Mouse (Mus musculus) cerebellum, postnatal 36 days (tissue): ENCODE measurements around the gene Pyurf.

Source experiments
- DNase-seq, 2 experiments: peaks; one replicate each; pipeline ENCODE4 v3.0.0; 2021 to 2022; ENCODE audit warnings: mixed read lengths in 2 of 2

Pyurf gene

DNA sequence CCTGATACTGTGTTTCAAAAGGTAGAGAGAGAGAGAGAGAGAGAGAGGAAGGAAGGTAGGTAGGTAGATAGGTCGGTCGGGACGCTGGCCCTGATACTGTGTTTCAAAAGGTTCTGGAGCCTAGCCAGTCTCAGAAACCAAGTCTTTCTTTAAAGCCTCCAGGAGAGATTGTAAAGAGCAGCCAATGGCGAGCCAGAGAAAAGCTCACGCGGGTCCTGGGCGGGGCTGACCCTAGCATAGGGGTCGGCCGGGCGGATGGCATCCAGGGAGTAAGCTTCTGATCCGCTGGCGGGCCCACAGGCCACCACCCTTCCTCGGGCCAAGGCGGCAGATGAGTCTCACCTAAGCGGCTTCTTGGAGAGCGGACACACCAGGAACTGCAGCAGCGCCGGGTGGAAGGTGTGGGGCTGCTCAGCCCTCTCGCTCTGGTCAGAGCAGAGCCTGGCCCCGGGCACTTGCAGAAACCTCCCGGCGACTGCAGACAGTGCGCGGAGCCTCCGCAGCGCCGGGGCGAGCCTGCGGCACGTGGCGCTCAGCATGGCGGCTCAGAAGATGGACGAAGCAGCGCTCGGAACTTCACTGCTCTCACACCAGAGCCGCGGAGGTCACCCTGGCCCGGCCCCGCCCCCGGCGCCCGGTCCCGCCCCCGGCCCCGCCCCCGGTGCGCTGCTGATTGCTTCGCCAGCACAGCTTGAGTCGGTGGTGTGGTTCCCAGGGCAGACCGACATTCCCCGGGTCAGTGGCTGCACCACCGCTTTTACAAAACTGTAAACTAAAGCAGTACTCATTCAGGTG, at the start of gene Pyurf:
Gene Pyurf (minus strand): TSS at position 612 of the 795 bp plus-strand sequence.
- DNase-seq: peak; percentile 83 to 85

DNA sequence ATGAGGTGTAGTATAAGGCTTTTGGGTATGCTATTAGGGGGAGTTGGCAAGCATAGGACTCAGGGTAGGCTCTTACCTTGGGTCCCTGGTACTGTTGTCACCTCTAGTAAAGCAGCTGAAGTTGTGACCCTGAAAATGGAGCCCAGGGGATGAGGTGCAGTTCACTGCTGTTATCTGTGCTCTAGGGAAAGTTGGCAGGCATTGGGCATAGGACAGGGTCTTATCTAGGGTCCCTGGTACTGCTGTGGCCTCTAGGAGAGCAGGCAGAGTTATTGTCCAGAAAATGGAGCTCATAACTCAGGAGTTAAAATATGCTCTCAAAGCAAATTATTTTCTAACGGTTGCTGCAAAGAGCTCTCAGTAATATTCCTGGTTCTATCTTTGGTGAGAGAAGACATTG, 29.5 kb upstream of the Pyurf start:
- DNase-seq: no peak

DNA sequence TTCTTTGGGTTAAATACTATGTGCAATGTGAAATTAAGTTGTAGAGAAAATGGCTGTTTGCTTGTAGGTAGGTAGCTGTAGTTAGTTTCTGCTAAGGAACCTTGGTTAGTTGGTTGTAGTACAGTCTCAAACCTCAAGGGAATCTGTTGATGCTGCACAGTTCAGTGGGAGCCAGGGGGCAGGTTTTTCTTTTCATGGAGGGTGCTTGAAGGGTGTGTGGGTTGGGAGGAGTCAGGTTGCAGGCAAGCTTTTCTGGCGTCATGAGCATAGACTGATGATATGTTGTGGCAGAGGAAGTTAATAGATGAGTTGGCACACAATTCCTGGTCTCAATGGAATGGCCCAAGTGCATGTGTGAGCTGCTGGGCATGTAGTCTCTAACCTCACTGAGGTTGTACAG, 19.8 kb upstream of the Pyurf start:
- no peak for DNase-seq

DNA sequence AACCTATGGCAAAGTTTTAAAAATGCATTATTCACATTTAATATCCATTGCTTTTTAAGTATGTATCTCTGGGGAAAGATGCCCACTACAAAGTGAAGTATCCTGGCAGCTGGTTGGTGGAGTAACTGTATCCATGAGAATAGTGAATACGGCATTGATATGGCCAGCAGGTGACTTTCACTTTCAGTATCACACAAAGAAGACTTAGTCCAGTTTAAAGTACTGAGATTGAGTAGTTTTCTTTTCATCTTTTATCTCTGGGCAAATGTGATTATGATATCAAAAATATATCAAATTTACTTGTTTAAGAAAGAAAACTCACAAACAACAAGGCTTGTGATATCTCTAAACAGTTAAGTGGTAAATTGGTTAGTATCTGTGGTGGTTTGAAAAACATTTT, 14.8 kb upstream of the Pyurf start:
- no peak for DNase-seq

- no peak for DNase-seq
These were observed 11.8 kb upstream of the Pyurf start for GRCm38 (mm10) chr6:57703703-57704102.

DNA sequence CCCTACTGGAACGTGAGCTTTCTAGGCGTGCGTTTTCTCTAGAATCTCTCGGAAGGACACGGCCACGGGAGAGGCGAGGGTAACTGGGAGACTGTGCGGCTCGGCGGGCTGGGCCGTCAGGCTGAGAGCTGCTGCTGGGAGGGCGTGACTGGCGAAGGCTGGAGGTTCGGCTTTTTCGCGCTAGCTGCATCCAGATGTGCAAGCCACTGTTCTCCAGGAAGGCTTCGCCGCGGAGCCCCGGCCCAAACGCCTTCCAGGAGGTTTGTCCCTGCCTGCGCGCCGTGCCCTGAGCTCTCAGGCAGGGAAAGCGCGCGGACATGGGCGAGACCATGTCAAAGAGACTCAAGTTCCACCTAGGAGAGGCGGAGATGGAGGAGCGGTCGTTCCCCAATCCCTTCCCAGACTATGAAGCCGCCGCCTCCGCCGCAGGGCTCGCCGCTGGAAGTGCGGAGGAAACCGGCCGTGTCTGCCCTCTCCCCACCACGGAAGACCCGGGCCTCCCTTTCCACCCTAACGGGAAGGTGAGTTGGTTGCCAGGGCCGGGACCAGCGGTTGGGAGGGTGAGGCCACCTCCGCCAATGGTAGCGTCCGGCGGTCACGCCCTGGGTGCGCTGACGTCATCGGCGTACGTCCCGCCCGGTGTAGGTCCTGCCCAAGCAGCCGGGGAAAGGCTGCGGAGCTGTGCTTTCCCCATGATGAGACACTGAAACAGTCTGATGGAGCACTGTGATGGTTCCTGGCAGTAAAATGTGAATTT, 11.0 kb upstream of the Pyurf start:
- peak; percentile 98 for DNase-seq

DNA sequence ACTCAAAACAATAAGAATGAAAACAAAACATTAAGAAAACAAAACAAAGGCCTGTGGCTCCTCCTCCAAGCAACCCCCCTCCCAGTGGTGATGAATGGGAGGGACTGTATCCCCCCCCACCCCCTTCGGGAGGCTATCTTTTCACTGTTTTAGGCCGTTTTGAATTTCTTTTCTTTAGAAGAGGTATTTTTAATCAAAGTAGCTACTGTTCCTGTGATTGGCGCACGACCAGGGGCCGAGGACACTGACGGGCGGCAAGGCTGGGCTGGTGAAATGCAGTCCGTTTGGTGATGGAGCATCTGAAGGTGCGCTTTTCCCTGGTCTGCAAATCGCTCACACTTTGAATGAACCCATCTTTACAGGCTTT, 10.5 kb upstream of the Pyurf start, which contains the start of gene Lancl2:
Gene Lancl2 (plus strand): TSS at position 165 of the 367 bp plus-strand sequence.
- peak; percentile 57 to 73 for DNase-seq

- DNase-seq: peak in 1 of 2 experiments; percentile 20
These were observed 9.8 kb upstream of the Pyurf start for GRCm38 (mm10) chr6:57701686-57702085.

DNA sequence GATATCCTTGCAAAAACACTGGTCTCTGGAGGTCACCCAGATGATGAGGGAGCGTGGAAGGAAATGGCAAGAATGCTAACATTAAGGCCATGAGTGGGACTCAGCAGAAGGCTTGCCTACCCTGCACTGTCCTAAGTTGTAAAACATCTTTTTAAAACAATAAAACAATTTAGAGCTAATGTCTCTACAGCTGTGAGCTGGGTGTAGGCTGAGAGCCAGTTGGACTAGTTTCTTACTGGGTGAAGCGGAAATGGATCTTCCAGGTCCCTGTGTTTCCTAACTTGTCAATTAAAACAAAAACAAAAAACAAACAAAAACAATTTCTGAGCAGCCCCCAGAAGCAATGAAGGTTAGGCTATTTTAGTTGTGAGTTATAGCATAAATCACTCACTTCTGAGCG, 1.2 kb upstream of the Pyurf start:
- no peak for DNase-seq

GRCm38 (mm10) chr6:57684156-57684555, 7.7 kb downstream of the Pyurf start:
- DNase-seq: no peak

- DNase-seq: no peak
These were observed 30.6 kb downstream of the Pyurf start for GRCm38 (mm10) chr6:57661295-57661694.

DNA sequence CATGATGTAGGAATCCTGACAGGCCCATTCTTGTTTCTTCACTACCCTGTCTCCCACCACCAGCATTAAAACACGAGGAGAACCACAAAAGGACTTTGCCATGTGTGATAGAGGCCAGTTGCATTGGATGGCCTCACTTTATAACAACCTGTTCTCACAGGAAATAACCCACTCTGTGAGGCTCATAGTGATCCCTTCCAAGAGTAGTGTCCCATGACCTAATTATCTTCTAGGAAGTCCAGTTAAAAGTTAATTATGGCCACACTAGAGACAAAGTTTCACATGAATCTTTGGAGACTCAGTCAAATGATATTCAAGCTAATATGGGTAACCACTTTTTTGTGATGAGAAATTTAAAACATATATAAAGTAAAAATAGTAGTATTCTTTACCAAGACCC, 44.6 kb downstream of the Pyurf start:
- no peak for DNase-seq

GRCm38 (mm10) chr6:57641789-57642188, 50.1 kb downstream of the Pyurf start:
- DNase-seq: peak; percentile 9 to 15

- no peak for DNase-seq
These were observed 52.3 kb downstream of the Pyurf start for GRCm38 (mm10) chr6:57639531-57639930.
